Mouse (Mus musculus) left cerebral cortex, adult 8-10 months (tissue): ENCODE results near the gene Higd1b. TPM values are rescaled to one million over a fixed set of nuclear protein-coding genes. Genes with fewer than 3 reads are reported as not detected.

Experiments used
- DNase-seq, 2 experiments: peaks; one replicate each; pipeline ENCODE4 v3.0.0; 2022; ENCODE audit warnings: low spot score in 2 of 2
- total RNA-seq, 4 experiments: library from RNA; stranded (reverse); gene quantifications; 2 replicates each; pipeline ENCODE4 v1.2.4; 2022

The Higd1b gene
- total RNA-seq, 4 experiments from 2014 or later = 5.7 to 6.8 (median 6.0) TPM

GRCm38 (mm10) chr11:102838126-102838525 lies 2.5 kb downstream of the Higd1b start:
- DNase-seq = no peak

- DNase-seq = no peak
Measured at GRCm38 (mm10) chr11:102838616-102839150, 3.0 kb downstream of the Higd1b start.

GRCm38 (mm10) chr11:102845926-102846325 lies 10.3 kb downstream of the Higd1b start:
- no peak for DNase-seq

GRCm38 (mm10) chr11:102851883-102852282 lies 16.2 kb downstream of the Higd1b start:
- DNase-seq = no peak

- no peak for DNase-seq
Measured at GRCm38 (mm10) chr11:102853760-102854159, 18.1 kb downstream of the Higd1b start.

GRCm38 (mm10) chr11:102855941-102856340 lies 20.3 kb downstream of the Higd1b start:
- no peak for DNase-seq

GRCm38 (mm10) chr11:102858951-102859350 lies 23.3 kb downstream of the Higd1b start:
- no peak for DNase-seq

- peak in 1 of 2 experiments; percentile 70 for DNase-seq
Measured at GRCm38 (mm10) chr11:102859933-102860332, 24.3 kb downstream of the Higd1b start.

- no peak for DNase-seq
Measured at GRCm38 (mm10) chr11:102864272-102864671, 28.6 kb downstream of the Higd1b start.

- peak; percentile 30 to 91 for DNase-seq
Measured at GRCm38 (mm10) chr11:102874801-102875334, 39.2 kb downstream of the Higd1b start.

GRCm38 (mm10) chr11:102879558-102879957 lies 43.9 kb downstream of the Higd1b start:
- DNase-seq = no peak

- DNase-seq = peak; percentile 88 to 97
Measured at GRCm38 (mm10) chr11:102880585-102881313, 45.1 kb downstream of the Higd1b start, which contains the start of the genes Eftud2 and Ccdc103. Eftud2 (minus strand) TSS chr11:102880985. Ccdc103 (plus strand) TSS chr11:102881204.

- no peak for DNase-seq
Measured at GRCm38 (mm10) chr11:102881314-102882198, 45.9 kb downstream of the Higd1b start.

GRCm38 (mm10) chr11:102884616-102885219 lies 49.1 kb downstream of the Higd1b start, which contains the start of gene Fam187a:
Fam187a (plus strand) TSS chr11:102885169.
- DNase-seq = no peak

- no peak for DNase-seq
Measured at GRCm38 (mm10) chr11:102887433-102887832, 51.8 kb downstream of the Higd1b start.

Other genes starting within 250 kb of the Higd1b start
- 10 to 100 TPM in 1 of 4 experiments, 1 to 10 TPM in 3; 7.4 to 10.5 (median 9.6) TPM for gene Fzd2, start 231.5 kb upstream of the Higd1b start, total RNA-seq
- not detected for gene Meioc, start 172.1 kb upstream of the Higd1b start, total RNA-seq
- 10 to 100 TPM; 23.9 to 37.7 (median 26.3) TPM for gene Ccdc43, start 138.1 kb upstream of the Higd1b start, total RNA-seq
- 100 to 1,000 TPM; 117 to 126 (median 123) TPM for gene Adam11, start 74.4 kb upstream of the Higd1b start, total RNA-seq
- 1 to 10 TPM; 3.9 to 5.5 (median 5.2) TPM for gene Gjc1, start 16.1 kb upstream of the Higd1b start, total RNA-seq
- gene Eftud2, start 45.1 kb downstream of the Higd1b start, total RNA-seq = 100 to 1,000 TPM; 114 to 136 (median 127) TPM
- gene Ccdc103, start 45.4 kb downstream of the Higd1b start, total RNA-seq = 1 to 10 TPM; 2.1 to 3.6 (median 2.2) TPM
- gene Fam187a, start 49.3 kb downstream of the Higd1b start, total RNA-seq = under 1 TPM in 3 of 4 experiments, not detected in 1; 0.23 to 0.70 (median 0.34) TPM
- gene Gfap, start 65.1 kb downstream of the Higd1b start, total RNA-seq = 100 to 1,000 TPM; 134 to 920 (median 381) TPM
- gene Kif18b, start 89.3 kb downstream of the Higd1b start, total RNA-seq = under 1 TPM in 1 of 4 experiments, not detected in 3; 0.17 TPM
- gene C1ql1, start 110.8 kb downstream of the Higd1b start, total RNA-seq = 10 to 100 TPM; 12.9 to 18.8 (median 15.5) TPM
- gene Nmt1, start 192.3 kb downstream of the Higd1b start, total RNA-seq = 100 to 1,000 TPM; 124 to 149 (median 129) TPM
- 10 to 100 TPM; 36.7 to 45.3 (median 40.8) TPM for gene Dcakd, start 192.5 kb downstream of the Higd1b start, total RNA-seq